Mouse (Mus musculus): ENCODE results near the gene Hmx3.

GRCm38 (mm10) chr7:131551931-131552741 lies 9.5 kb downstream of the Hmx3 start:
- no peak for TF ChIP-seq POLR2A (IDR thresholded peaks at IDR 0.05; ENCODE audit: control insufficient read depth, low read depth, low read length)
- TF ChIP-seq CTCF (IDR thresholded peaks at IDR 0.05; ENCODE audit: control insufficient read depth, insufficient read depth, insufficient replicate concordance, low read depth, low read length), result no peak

All from testis, adult 2 months (tissue).